ENCODE assay signal across 8 mouse cellular contexts in the genomic region with DNA sequence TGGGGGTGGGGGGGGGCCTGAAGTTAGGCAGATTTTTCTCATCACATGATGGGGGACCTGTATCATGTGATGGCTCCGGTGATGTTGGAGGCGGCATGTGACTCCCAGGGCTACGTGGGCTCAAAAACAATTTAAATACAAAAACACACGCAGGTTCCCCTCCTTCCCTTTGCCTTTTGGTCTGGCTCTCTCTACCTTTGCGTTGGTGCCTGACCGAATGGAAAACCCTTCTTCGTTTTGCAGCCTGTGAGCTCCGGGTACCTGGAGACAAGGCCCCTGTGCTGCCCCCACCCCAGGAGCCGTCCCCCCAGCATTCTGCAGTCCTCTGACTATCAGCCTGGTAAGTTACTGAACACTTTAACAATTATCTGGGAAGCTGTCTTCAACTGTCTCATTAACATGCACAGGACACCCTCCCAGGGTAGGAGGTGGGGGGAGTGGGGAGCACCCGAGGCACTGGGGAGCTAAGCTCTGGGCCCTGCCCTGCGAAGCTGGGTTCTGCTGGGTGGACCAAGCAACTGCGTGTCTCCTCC.
DNase-seq lines count a peak whose midpoint lies in the region; ATAC-seq and TF ChIP-seq lines count a peak whose summit lies in the region.

No protein-coding gene starts in this region.

- H3K4me3 ChIP-seq in heart, postnatal 0 days (ENCODE audit: low read depth, low read length), result peak overlapping the region; percentile 40
- H3K4me3 ChIP-seq in hindbrain, embryonic 11.5 days (ENCODE audit: low read depth, low read length), result peak overlapping the region; percentile 29
- H3K4me3 ChIP-seq in midbrain, embryonic 16.5 days (ENCODE audit: low read depth, low read length), result peak overlapping the region; percentile 52

- H3K27ac ChIP-seq in heart, postnatal 0 days (ENCODE audit: low read depth), result no peak overlapping the region
- 0 out of 2 replicates have a peak overlapping the region, but pooled peaks have one; percentile 3 for H3K27ac ChIP-seq in hindbrain, embryonic 11.5 days (ENCODE audit: low read depth, low read length)
- peak overlapping the region; percentile 98 for H3K27ac ChIP-seq in midbrain, embryonic 16.5 days (ENCODE audit: low read length)

- TF ChIP-seq EP300 in heart, postnatal 0 days (IDR thresholded peaks at IDR 0.05; ENCODE audit: low read depth), result no peak

- no peaks in the 10 kb centered on the region for H3K9me3 ChIP-seq in heart, postnatal 0 days (replicated peaks; ENCODE audit: control insufficient read depth, low read length)
- no peaks in the 10 kb centered on the region for H3K9me3 ChIP-seq in hindbrain, embryonic 11.5 days (ENCODE audit: control insufficient read depth, low read length)
- H3K9me3 ChIP-seq in midbrain, embryonic 16.5 days (replicated peaks; ENCODE audit: control insufficient read depth, low read length, poor library complexity, severe bottlenecking), result no peaks in the 10 kb centered on the region

- ATAC-seq in heart, postnatal 0 days (ENCODE audit: insufficient read depth, low read depth), result peak; percentile 50
- peak; percentile 82 for ATAC-seq in hindbrain, embryonic 11.5 days (ENCODE audit: low FRiP score)
- peak; percentile 83 for ATAC-seq in midbrain, embryonic 16.5 days

- peak overlapping the region; percentile 44; the same call in 1 of the 2 replicates for H3K9ac ChIP-seq in heart, postnatal 0 days (replicated peaks; ENCODE audit: low read depth, low read length)
- H3K9ac ChIP-seq in hindbrain, embryonic 11.5 days (ENCODE audit: low read depth, low read length), result peak overlapping the region; percentile 57
- peak overlapping the region; percentile 83 for H3K9ac ChIP-seq in midbrain, embryonic 16.5 days (ENCODE audit: low read depth, low read length)

- no peak for TF ChIP-seq CTCF in heart, postnatal 0 days (IDR thresholded peaks at IDR 0.05; ENCODE audit: low read depth)

- H3K36me3 ChIP-seq in heart, postnatal 0 days (replicated peaks; ENCODE audit: control insufficient read depth, insufficient read depth, low read length), result no peaks in the 10 kb centered on the region
- no peaks in the 10 kb centered on the region for H3K36me3 ChIP-seq in hindbrain, embryonic 11.5 days (ENCODE audit: control insufficient read depth, insufficient read depth, low read length)
- H3K36me3 ChIP-seq in midbrain, embryonic 16.5 days (ENCODE audit: control insufficient read depth, insufficient read depth, low read length), result no peaks in the 10 kb centered on the region

- H3K27me3 ChIP-seq in heart, postnatal 0 days (ENCODE audit: control insufficient read depth, insufficient read depth, low read length), result 0 out of 2 replicates have a peak, but pooled peaks cover 3% of the 10 kb centered on the region
- no peaks in the 10 kb centered on the region for H3K27me3 ChIP-seq in hindbrain, embryonic 11.5 days (ENCODE audit: control insufficient read depth, insufficient read depth, low read length)
- H3K27me3 ChIP-seq in midbrain, embryonic 16.5 days (ENCODE audit: control insufficient read depth, insufficient read depth, low read depth, low read length), result no peaks in the 10 kb centered on the region

- no peak for DNase-seq in heart, postnatal 0 days (ENCODE audit: low spot score)
- no peak for DNase-seq in heart, adult 11 months
- DNase-seq in cerebellum, postnatal 25 days, result peak; percentile 41 to 44
- DNase-seq in hindbrain, embryonic 11.5 days (ENCODE audit: low spot score), result peak; percentile 53
- peak; percentile 40 to 57 for DNase-seq in layer of hippocampus, postnatal 10 days (ENCODE audit: low spot score in 2 of 2)
- DNase-seq in urinary bladder, postnatal 36 days (ENCODE audit: low spot score in 2 of 2), result no peak
- no peak for DNase-seq in lung, postnatal 14 days

- peaks cover 8% of the 10 kb centered on the region for H3K4me1 ChIP-seq in heart, postnatal 0 days (ENCODE audit: control insufficient read depth, insufficient read depth)
- peaks cover 3% of the 10 kb centered on the region for H3K4me1 ChIP-seq in hindbrain, embryonic 11.5 days (replicated peaks; ENCODE audit: control insufficient read depth, insufficient read depth, low read length)
- peaks cover 26% of the 10 kb centered on the region for H3K4me1 ChIP-seq in midbrain, embryonic 16.5 days (ENCODE audit: control insufficient read depth, insufficient read depth, low read length)

- peak overlapping the region; percentile 62 for H3K4me2 ChIP-seq in heart, postnatal 0 days (ENCODE audit: low read depth, low read length)
- H3K4me2 ChIP-seq in hindbrain, embryonic 11.5 days (replicated peaks; ENCODE audit: low read depth, low read length), result peak overlapping the region; percentile 53
- H3K4me2 ChIP-seq in midbrain, embryonic 16.5 days (ENCODE audit: low read length), result peak overlapping the region; percentile 84

- WGBS in heart, postnatal 0 days, result 5% methylated on average over 11 of the region's 12 CpGs
- 3% methylated on average over 12 of the region's 12 CpGs for WGBS in hindbrain, embryonic 11.5 days
- 1% methylated on average over 12 of the region's 12 CpGs for WGBS in midbrain, embryonic 16.5 days

Comparison
In these comparisons a context has a peak if more than half of its experiments do, and no peak if none do; other contexts are left out.
1. DNase-seq: peak in cerebellum, postnatal 25 days (2 of 2), hindbrain, embryonic 11.5 days (single experiment) and layer of hippocampus, postnatal 10 days (2 of 2); none in heart, postnatal 0 days (single experiment), heart, adult 11 months (single experiment), urinary bladder, postnatal 36 days (0 of 2) and lung, postnatal 14 days (single experiment).
2. Peak in every context shown above with its lines, with median percentiles within 50 percentile points of each other: ATAC-seq, H3K4me2 ChIP-seq, H3K4me3 ChIP-seq and H3K9ac ChIP-seq.